Mouse (Mus musculus): ENCODE data around the gene Parp1. TPM values are rescaled to one million over a fixed set of nuclear protein-coding genes. Genes with fewer than 3 reads are reported as not detected.
A peak's percentile ranks its signal among the peaks of the same experiment; 100 is the strongest.

The Parp1 gene
- polyA plus RNA-seq (2012) = 3.5 and 4.1 TPM in 2 replicates

- peak within 1 kb of the TSS; percentile 88 for H3K4me3 ChIP-seq (replicated peaks)
- peaks cover 51% of the 10 kb centered on the region for H3K4me1 ChIP-seq (ENCODE audit: control insufficient read depth)
- no peaks in the 10 kb centered on the region for H3K9me3 ChIP-seq (ENCODE audit: control insufficient read depth, low read length)
- H3K36me3 ChIP-seq (ENCODE audit: control insufficient read depth) = peaks cover 24% of the 10 kb centered on the region
- no peak for TF ChIP-seq TAL1 (IDR thresholded peaks at IDR 0.05; ENCODE audit: low read length)
- no peak for TF ChIP-seq GATA1 (IDR thresholded peaks at IDR 0.05; ENCODE audit: low read length)
- no peaks in the 10 kb centered on the region for H3K27me3 ChIP-seq (ENCODE audit: control insufficient read depth)
Observed at GRCm38 (mm10) chr1:180568761-180569452, at the start of gene Parp1. Gene Parp1, plus strand, starts transcription at chr1:180568924.

GRCm38 (mm10) chr1:180519520-180519919 lies 49.2 kb upstream of the Parp1 start:
- TF ChIP-seq GATA1 (IDR thresholded peaks at IDR 0.05; ENCODE audit: low read length) (no peak), TAL1 (IDR thresholded peaks at IDR 0.05; ENCODE audit: low read length) (no peak)
- H3K4me3 ChIP-seq (replicated peaks) = no peak overlapping the region
- no peaks in the 10 kb centered on the region for H3K36me3 ChIP-seq (ENCODE audit: control insufficient read depth)
- H3K9me3 ChIP-seq (ENCODE audit: control insufficient read depth, low read length) = no peaks in the 10 kb centered on the region
- H3K27me3 ChIP-seq (ENCODE audit: control insufficient read depth) = no peaks in the 10 kb centered on the region
- no peaks in the 10 kb centered on the region for H3K4me1 ChIP-seq (ENCODE audit: control insufficient read depth)

- Histone ChIP-seq H3K4me1 (ENCODE audit: control insufficient read depth) (no peaks in the 10 kb centered on the region), H3K4me3 (replicated peaks) (no peak overlapping the region), H3K36me3 (ENCODE audit: control insufficient read depth) (no peaks in the 10 kb centered on the region), H3K27me3 (ENCODE audit: control insufficient read depth) (no peaks in the 10 kb centered on the region), H3K9me3 (ENCODE audit: control insufficient read depth, low read length) (no peaks in the 10 kb centered on the region)
- TF ChIP-seq GATA1 (IDR thresholded peaks at IDR 0.05; ENCODE audit: low read length) = no peak
- TF ChIP-seq TAL1 (IDR thresholded peaks at IDR 0.05; ENCODE audit: low read length) = no peak
Observed at GRCm38 (mm10) chr1:180520190-180520589, 48.5 kb upstream of the Parp1 start.

- Histone ChIP-seq H3K27me3 (ENCODE audit: control insufficient read depth) (no peaks in the 10 kb centered on the region), H3K4me3 (replicated peaks) (no peak overlapping the region), H3K4me1 (ENCODE audit: control insufficient read depth) (no peaks in the 10 kb centered on the region), H3K36me3 (ENCODE audit: control insufficient read depth) (no peaks in the 10 kb centered on the region), H3K9me3 (ENCODE audit: control insufficient read depth, low read length) (no peaks in the 10 kb centered on the region)
- TF ChIP-seq TAL1 (IDR thresholded peaks at IDR 0.05; ENCODE audit: low read length) (no peak), GATA1 (IDR thresholded peaks at IDR 0.05; ENCODE audit: low read length) (no peak)
Observed at GRCm38 (mm10) chr1:180523320-180523719, 45.4 kb upstream of the Parp1 start.

GRCm38 (mm10) chr1:180525301-180525700 lies 43.4 kb upstream of the Parp1 start:
- TF ChIP-seq GATA1 (IDR thresholded peaks at IDR 0.05; ENCODE audit: low read length) (no peak), TAL1 (IDR thresholded peaks at IDR 0.05; ENCODE audit: low read length) (no peak)
- no peaks in the 10 kb centered on the region for H3K27me3 ChIP-seq (ENCODE audit: control insufficient read depth)
- H3K36me3 ChIP-seq (ENCODE audit: control insufficient read depth) = no peaks in the 10 kb centered on the region
- no peak overlapping the region for H3K4me3 ChIP-seq (replicated peaks)
- no peaks in the 10 kb centered on the region for H3K9me3 ChIP-seq (ENCODE audit: control insufficient read depth, low read length)
- H3K4me1 ChIP-seq (ENCODE audit: control insufficient read depth) = no peaks in the 10 kb centered on the region

- Histone ChIP-seq H3K36me3 (ENCODE audit: control insufficient read depth) (no peaks in the 10 kb centered on the region), H3K9me3 (ENCODE audit: control insufficient read depth, low read length) (peaks cover 14% of the 10 kb centered on the region), H3K4me1 (ENCODE audit: control insufficient read depth) (no peaks in the 10 kb centered on the region), H3K4me3 (replicated peaks) (no peak overlapping the region), H3K27me3 (ENCODE audit: control insufficient read depth) (no peaks in the 10 kb centered on the region)
- no peak for TF ChIP-seq GATA1 (IDR thresholded peaks at IDR 0.05; ENCODE audit: low read length)
- TF ChIP-seq TAL1 (IDR thresholded peaks at IDR 0.05; ENCODE audit: low read length) = no peak
Observed at GRCm38 (mm10) chr1:180529847-180530246, 38.9 kb upstream of the Parp1 start.

- Histone ChIP-seq H3K27me3 (ENCODE audit: control insufficient read depth) (no peaks in the 10 kb centered on the region), H3K4me3 (replicated peaks) (no peak overlapping the region), H3K4me1 (ENCODE audit: control insufficient read depth) (no peaks in the 10 kb centered on the region), H3K9me3 (ENCODE audit: control insufficient read depth, low read length) (peaks cover 14% of the 10 kb centered on the region), H3K36me3 (ENCODE audit: control insufficient read depth) (no peaks in the 10 kb centered on the region)
- TF ChIP-seq TAL1 (IDR thresholded peaks at IDR 0.05; ENCODE audit: low read length) (no peak), GATA1 (IDR thresholded peaks at IDR 0.05; ENCODE audit: low read length) (no peak)
Observed at GRCm38 (mm10) chr1:180530457-180531263, 38.1 kb upstream of the Parp1 start.

GRCm38 (mm10) chr1:180532671-180533070 lies 36.1 kb upstream of the Parp1 start:
- Histone ChIP-seq H3K36me3 (ENCODE audit: control insufficient read depth) (no peaks in the 10 kb centered on the region), H3K4me3 (replicated peaks) (no peak overlapping the region)
- TF ChIP-seq TAL1 (IDR thresholded peaks at IDR 0.05; ENCODE audit: low read length) (no peak), GATA1 (IDR thresholded peaks at IDR 0.05; ENCODE audit: low read length) (no peak)

GRCm38 (mm10) chr1:180536719-180537118 lies 32.0 kb upstream of the Parp1 start:
- Histone ChIP-seq H3K9me3 (ENCODE audit: control insufficient read depth, low read length) (peaks cover 14% of the 10 kb centered on the region), H3K27me3 (ENCODE audit: control insufficient read depth) (no peaks in the 10 kb centered on the region), H3K4me3 (replicated peaks) (no peak overlapping the region), H3K4me1 (ENCODE audit: control insufficient read depth) (no peaks in the 10 kb centered on the region), H3K36me3 (ENCODE audit: control insufficient read depth) (no peaks in the 10 kb centered on the region)
- TF ChIP-seq GATA1 (IDR thresholded peaks at IDR 0.05; ENCODE audit: low read length) (no peak), TAL1 (IDR thresholded peaks at IDR 0.05; ENCODE audit: low read length) (no peak)

More at GRCm38 (mm10) chr1:180532671-180533070, 36.1 kb upstream of the Parp1 start:
- no peaks in the 10 kb centered on the region for H3K4me1 ChIP-seq (ENCODE audit: control insufficient read depth)
- no peaks in the 10 kb centered on the region for H3K27me3 ChIP-seq (ENCODE audit: control insufficient read depth)
- H3K9me3 ChIP-seq (ENCODE audit: control insufficient read depth, low read length) = peaks cover 14% of the 10 kb centered on the region

Data from erythroblast, embryonic 14.5 days (primary cell).